Mouse (Mus musculus) midbrain, embryonic 11.5 days (tissue): ENCODE measurements around the gene Arhgef33. TPM values are rescaled to one million over a fixed set of nuclear protein-coding genes. Genes with fewer than 3 reads are reported as not detected.

Experiments used
- ATAC-seq: fragments of 200-750 bp; cut with Nextera tagmentation; 2 replicates; pipeline ENCODE4 v1.8.0; 2017; ENCODE audit warnings: moderate TSS enrichment, moderate library complexity; ENCODE audit not compliant: low FRiP score
- DNase-seq: peaks from one replicate; pipeline ENCODE4 v3.0.0; 2015; ENCODE audit warnings: low spot score; ENCODE audit errors: missing footprints
- H3K27ac ChIP-seq: fragments of 300-500 bp; sonication (generic); 2 replicates; pipeline ENCODE4 v1.5.1; 2014; ENCODE audit warnings: low read depth, low read length
- H3K27me3 ChIP-seq: fragments of 300-500 bp; sonication (generic); 2 replicates; pipeline ENCODE4 v1.6.1; 2014; ENCODE audit warnings: mild to moderate bottlenecking, low read length, moderate library complexity, mixed read lengths; ENCODE audit not compliant: control insufficient read depth, insufficient read depth
- H3K36me3 ChIP-seq: fragments of 300-500 bp; sonication (generic); 2 replicates; pipeline ENCODE4 v1.6.1; 2014; ENCODE audit warnings: mild to moderate bottlenecking, low read length, moderate library complexity, mixed read lengths; ENCODE audit not compliant: control insufficient read depth, insufficient read depth
- H3K4me1 ChIP-seq: fragments of 300-500 bp; sonication (generic); 2 replicates; pipeline ENCODE4 v1.6.1; 2014; ENCODE audit warnings: low read length; ENCODE audit not compliant: control insufficient read depth, insufficient read depth
- H3K4me2 ChIP-seq: fragments of 300-500 bp; sonication (generic); 2 replicates; pipeline ENCODE4 v1.6.1; 2014; ENCODE audit warnings: mild to moderate bottlenecking, moderate library complexity
- H3K4me3 ChIP-seq: fragments of 300-500 bp; sonication (generic); 2 replicates; pipeline ENCODE4 v1.5.1; 2014; ENCODE audit warnings: low read depth, low read length
- H3K9ac ChIP-seq: fragments of 300-500 bp; sonication (generic); 2 replicates; pipeline ENCODE4 v1.6.1; 2014; ENCODE audit warnings: low read length
- H3K9me3 ChIP-seq: fragments of 300-500 bp; sonication (generic); 2 replicates; pipeline ENCODE4 v1.6.1; 2016; ENCODE audit warnings: low read length; ENCODE audit not compliant: control insufficient read depth
- WGBS: fragments of 180-500 bp; shearing (Covaris S2); extraction: QIAGEN DNeasy Blood & Tissue Kit; methylation state at CpG from one replicate; pipeline ENCODE4 v1.1.7; 2014; 5-methylcytosine and 5-hydroxymethylcytosine counted together
- polyA plus RNA-seq: library from polyadenylated mRNA; unstranded; fragments of >200 nt; fragmentation: Nextera tagmentation; extraction: Ambion mirVana; gene quantifications from 2 replicates; pipeline ENCODE4 v1.2.1, GENCODE M21; 2014

Gene Arhgef33
- polyA plus RNA-seq, 1 experiment from 2014 or later: 0.57 TPM

GRCm38 (mm10) chr17:80290074-80290657 lies 17.0 kb upstream of the Arhgef33 start, which contains the start of the genes Morn2 and Dhx57:
TSS of gene Morn2 (plus strand) at chr17:80290203.
TSS of gene Dhx57 (minus strand) at chr17:80290476.
- peak within 1 kb of the TSS; percentile 81 for H3K27ac ChIP-seq
- under 1% methylated on average over 35 of the region's 35 CpGs for WGBS
- peak within 1 kb of the TSS; percentile 89 for H3K4me3 ChIP-seq
- DNase-seq (peak; percentile 99), ATAC-seq (peak; percentile 100)
- H3K36me3 ChIP-seq: no peaks in the 10 kb centered on the region
- H3K4me1 ChIP-seq: peaks cover 11% of the 10 kb centered on the region
- no peaks in the 10 kb centered on the region for H3K9me3 ChIP-seq
- peak within 1 kb of the TSS; percentile 80 for H3K4me2 ChIP-seq
- H3K9ac ChIP-seq: peak within 1 kb of the TSS; percentile 85
- no peaks in the 10 kb centered on the region for H3K27me3 ChIP-seq

DNA sequence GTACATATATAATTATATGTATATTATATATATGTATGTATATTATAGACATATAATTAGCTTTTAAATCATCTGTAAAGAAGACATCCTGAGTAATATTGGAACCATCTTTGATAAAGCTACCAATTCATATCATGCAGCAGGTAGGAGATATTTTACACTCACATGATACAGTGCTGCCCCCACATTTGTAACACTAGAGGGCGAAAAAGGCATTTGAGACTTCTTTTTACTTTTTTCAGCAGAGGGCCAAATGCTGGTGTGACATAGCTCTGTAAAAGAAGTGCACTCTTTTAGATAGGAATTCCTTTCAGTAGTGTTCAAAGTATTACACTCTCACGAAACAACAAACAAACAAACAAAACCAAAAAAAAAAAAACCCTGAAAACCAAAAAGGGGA lies 16.1 kb upstream of the Arhgef33 start:
- ATAC-seq: no peak
- no peak for DNase-seq
- no peaks in the 10 kb centered on the region for H3K27me3 ChIP-seq
- no peak overlapping the region for H3K27ac ChIP-seq
- H3K9me3 ChIP-seq: no peaks in the 10 kb centered on the region
- no peak overlapping the region for H3K4me3 ChIP-seq
- H3K9ac ChIP-seq: no peak overlapping the region
- WGBS: 32% methylated on average over 2 of the region's 2 CpGs
- no peaks in the 10 kb centered on the region for H3K36me3 ChIP-seq
- no peak overlapping the region for H3K4me2 ChIP-seq
- peaks cover 11% of the 10 kb centered on the region for H3K4me1 ChIP-seq

DNA sequence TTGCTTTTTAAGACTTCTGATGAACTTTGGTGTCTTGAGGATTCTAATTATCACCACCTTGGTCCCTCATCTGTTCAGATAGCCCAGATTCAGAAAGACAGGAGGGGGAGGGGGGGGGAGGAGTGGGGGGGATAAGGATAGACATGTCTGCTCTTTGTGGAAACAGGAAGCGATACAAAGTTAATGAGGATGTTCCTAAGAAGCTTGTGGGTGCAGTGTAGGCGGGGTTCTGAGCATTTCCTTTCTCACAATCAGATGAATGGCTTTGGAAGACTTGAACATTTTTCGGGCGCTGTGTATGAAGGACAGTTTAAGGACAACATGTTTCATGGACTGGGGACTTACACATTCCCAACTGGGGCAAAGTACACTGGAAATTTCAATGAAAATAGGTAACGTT lies 11.9 kb upstream of the Arhgef33 start:
- 92% methylated on average over 5 of the region's 5 CpGs for WGBS
- no peak overlapping the region for H3K9ac ChIP-seq
- no peaks in the 10 kb centered on the region for H3K27me3 ChIP-seq
- no peak overlapping the region for H3K4me2 ChIP-seq
- no peak overlapping the region for H3K4me3 ChIP-seq
- no peaks in the 10 kb centered on the region for H3K9me3 ChIP-seq
- H3K27ac ChIP-seq: no peak overlapping the region
- H3K4me1 ChIP-seq: no peaks in the 10 kb centered on the region
- ATAC-seq (no peak), DNase-seq (no peak)
- no peaks in the 10 kb centered on the region for H3K36me3 ChIP-seq

DNA sequence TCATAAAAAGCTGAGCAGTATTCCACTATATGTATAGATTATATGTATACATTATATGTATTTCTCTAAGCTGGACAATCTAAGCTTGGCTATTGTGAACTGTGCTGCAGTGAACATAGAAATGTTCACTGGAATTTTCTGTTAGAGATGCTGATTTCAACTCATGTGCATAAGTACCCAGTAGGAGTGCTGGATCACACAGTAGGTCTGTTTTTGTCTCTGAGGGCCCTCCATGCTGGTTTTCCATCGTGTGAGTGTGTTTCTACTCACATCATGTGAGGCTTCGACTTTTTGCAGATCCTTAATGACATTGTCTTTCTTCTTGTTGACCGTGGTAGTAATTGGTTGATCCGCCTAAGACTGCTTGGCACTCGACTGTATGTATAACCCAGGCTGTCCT lies 8.4 kb upstream of the Arhgef33 start:
- Histone ChIP-seq H3K9ac (no peak overlapping the region), H3K4me3 (no peak overlapping the region), H3K27ac (no peak overlapping the region), H3K4me2 (no peak overlapping the region), H3K27me3 (no peaks in the 10 kb centered on the region), H3K36me3 (no peaks in the 10 kb centered on the region), H3K9me3 (no peaks in the 10 kb centered on the region), H3K4me1 (no peaks in the 10 kb centered on the region)
- WGBS: 89% methylated on average over 5 of the region's 5 CpGs
- DNase-seq (no peak), ATAC-seq (no peak)

DNA sequence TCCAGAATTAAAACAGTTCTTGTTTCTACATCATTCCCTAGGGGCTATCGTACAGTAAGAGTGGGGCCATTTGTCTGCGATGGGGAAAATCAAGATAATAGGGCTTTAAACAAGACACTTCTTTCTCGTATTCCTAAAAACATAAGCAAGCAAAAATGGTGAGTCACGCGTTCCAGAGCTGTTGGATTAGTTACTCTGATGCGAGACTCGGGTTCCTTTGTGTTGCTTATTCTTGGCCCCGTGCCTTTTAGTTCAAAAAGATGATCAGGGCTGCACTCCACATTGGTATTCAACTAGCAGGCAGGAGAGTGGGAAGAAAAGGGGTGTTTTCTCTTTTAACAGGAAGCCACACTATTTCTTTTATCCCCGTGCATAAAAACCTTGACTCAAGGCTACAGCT lies 4.6 kb downstream of the Arhgef33 start:
- Histone ChIP-seq H3K27me3 (no peaks in the 10 kb centered on the region), H3K4me1 (no peaks in the 10 kb centered on the region), H3K27ac (no peak overlapping the region), H3K9ac (no peak overlapping the region), H3K4me2 (no peak overlapping the region), H3K9me3 (no peaks in the 10 kb centered on the region), H3K36me3 (no peaks in the 10 kb centered on the region), H3K4me3 (no peak overlapping the region)
- 76% methylated on average over 9 of the region's 9 CpGs for WGBS
- no peak for ATAC-seq
- DNase-seq: no peak

DNA sequence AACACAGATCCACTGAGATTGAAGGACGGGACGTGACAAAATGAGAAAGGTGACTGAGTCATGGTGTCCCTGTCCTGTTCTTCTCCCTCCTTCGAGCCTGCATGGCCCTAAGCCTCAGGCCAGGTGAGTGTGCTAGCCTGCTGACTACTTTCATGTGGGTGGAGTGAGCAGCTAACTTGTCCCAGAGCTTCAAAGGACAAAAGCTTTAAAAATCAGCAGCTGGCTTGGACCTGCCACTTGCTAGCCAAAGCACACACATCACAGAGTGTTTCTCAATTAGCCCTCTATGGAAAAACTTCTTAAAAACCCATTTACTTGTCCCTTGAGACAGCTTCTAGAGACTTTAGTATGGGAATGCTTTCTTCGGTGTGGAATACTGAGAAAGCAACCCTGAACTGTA lies 5.2 kb downstream of the Arhgef33 start:
- no peak overlapping the region for H3K27ac ChIP-seq
- H3K9ac ChIP-seq: no peak overlapping the region
- H3K4me3 ChIP-seq: no peak overlapping the region
- H3K36me3 ChIP-seq: no peaks in the 10 kb centered on the region
- H3K9me3 ChIP-seq: no peaks in the 10 kb centered on the region
- 82% methylated on average over 4 of the region's 4 CpGs for WGBS
- no peaks in the 10 kb centered on the region for H3K4me1 ChIP-seq
- ATAC-seq (no peak), DNase-seq (no peak)
- no peaks in the 10 kb centered on the region for H3K27me3 ChIP-seq
- H3K4me2 ChIP-seq: no peak overlapping the region

DNA sequence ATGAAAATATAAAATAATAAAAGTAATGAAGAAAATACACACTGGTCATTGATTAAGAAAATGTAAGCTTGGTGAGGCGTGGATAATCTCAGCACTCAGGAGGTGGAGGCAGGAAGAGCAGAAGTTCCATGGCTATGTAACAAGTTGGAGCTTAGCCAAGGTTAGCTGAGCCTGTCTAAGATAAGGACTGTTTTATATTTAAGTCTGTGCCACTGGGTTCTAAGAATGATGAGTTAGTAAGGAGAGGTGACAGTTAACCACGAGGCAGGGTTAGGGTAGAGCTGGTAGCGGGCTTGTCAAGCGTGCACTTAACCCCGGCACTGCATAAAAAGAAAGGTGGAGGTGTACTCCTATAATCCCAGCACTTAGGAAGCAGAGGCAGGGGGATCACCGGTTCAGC lies 15.0 kb downstream of the Arhgef33 start:
- Histone ChIP-seq H3K4me3 (no peak overlapping the region), H3K9ac (no peak overlapping the region), H3K4me1 (no peaks in the 10 kb centered on the region), H3K27me3 (no peaks in the 10 kb centered on the region), H3K9me3 (no peaks in the 10 kb centered on the region), H3K4me2 (no peak overlapping the region), H3K36me3 (no peaks in the 10 kb centered on the region), H3K27ac (no peak overlapping the region)
- ATAC-seq (no peak), DNase-seq (no peak)
- WGBS: 87% methylated on average over 6 of the region's 6 CpGs

GRCm38 (mm10) chr17:80323015-80323414 lies 15.8 kb downstream of the Arhgef33 start:
- H3K4me1 ChIP-seq: no peaks in the 10 kb centered on the region
- ATAC-seq: no peak
- no peak overlapping the region for H3K4me2 ChIP-seq
- WGBS: 75% methylated on average over 4 of the region's 4 CpGs
- DNase-seq: no peak
- no peak overlapping the region for H3K9ac ChIP-seq
- no peak overlapping the region for H3K27ac ChIP-seq
- no peaks in the 10 kb centered on the region for H3K36me3 ChIP-seq
- H3K27me3 ChIP-seq: no peaks in the 10 kb centered on the region
- H3K4me3 ChIP-seq: no peak overlapping the region
- no peaks in the 10 kb centered on the region for H3K9me3 ChIP-seq

DNA sequence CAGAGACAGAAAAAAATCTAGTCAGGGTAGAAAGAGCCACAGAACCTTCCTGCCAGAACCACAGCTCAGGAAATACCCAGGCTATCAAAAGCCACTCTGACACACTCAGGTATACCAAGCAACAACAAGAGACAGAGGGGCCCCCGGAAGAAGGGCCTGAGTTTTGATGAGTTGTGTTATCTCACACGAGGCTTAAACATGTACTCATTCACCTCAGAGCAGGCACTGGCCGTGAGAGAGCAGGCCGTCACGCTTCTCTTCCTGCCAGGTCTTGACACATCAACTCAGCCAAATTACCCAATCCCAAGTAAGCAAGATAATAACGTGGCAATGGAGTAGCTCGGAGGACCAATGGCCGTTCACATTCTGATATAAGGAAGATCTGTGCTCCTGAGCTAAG lies 16.5 kb downstream of the Arhgef33 start:
- no peak overlapping the region for H3K27ac ChIP-seq
- no peaks in the 10 kb centered on the region for H3K4me1 ChIP-seq
- WGBS: 79% methylated on average over 8 of the region's 8 CpGs
- DNase-seq (no peak), ATAC-seq (no peak)
- H3K4me2 ChIP-seq: no peak overlapping the region
- H3K4me3 ChIP-seq: no peak overlapping the region
- H3K36me3 ChIP-seq: no peaks in the 10 kb centered on the region
- no peaks in the 10 kb centered on the region for H3K9me3 ChIP-seq
- no peaks in the 10 kb centered on the region for H3K27me3 ChIP-seq
- H3K9ac ChIP-seq: no peak overlapping the region
